ENCODE assay signal across 28 mouse cellular contexts in the genomic region with DNA sequence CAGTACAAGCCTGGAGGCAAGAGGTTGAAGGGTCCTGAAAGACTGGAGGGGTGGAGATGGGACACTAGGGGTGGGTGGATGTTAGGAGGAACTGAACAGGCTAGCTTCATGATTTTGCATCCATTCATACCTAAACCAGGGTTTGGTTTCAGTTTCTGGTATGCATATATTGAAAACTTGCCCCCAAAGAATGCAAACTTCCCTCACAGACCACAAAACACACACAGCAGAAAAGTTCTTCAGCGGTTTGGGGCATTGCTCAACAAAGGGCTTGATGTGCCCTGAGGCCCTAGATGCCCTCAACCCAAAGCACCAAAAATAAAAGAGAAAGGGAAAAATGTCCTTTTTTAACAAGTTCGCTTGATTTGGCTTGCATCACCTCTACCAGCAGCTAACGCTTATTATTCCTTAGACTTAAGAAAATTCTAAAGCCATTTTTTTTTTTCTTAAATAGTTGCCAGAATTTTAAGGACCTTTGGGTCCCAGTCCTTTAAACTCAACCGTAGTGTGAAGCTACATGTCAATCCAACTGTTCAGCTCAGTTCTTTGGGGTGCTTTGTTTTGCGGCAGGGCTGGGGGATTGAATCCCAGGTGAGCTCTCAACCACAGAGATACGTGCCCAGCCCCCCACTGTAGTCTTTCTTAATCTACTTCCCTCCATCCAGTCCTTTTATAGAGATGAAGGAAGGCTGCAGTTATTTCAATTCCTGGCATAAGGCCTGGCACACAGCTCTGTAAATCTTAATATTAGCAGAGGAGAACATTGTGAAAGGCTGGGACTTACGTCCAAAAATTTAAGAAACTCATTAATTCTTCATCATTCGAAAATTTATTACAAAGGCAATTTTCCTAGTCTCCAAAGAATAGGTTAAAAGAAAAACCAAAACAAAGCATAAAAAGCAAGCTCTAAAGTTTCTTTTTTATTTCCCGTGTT. TPM values are rescaled to one million over a fixed set of nuclear protein-coding genes. Genes with fewer than 3 reads are reported as not detected.
DNase-seq lines count a peak whose midpoint lies in the region; ATAC-seq and TF ChIP-seq lines count a peak whose summit lies in the region.
"Had no signal": no experiment of that assay in that cellular context is flagged by ENCODE, and none has a peak within 500 bp of the region (broad histone marks: within the 10 kb centered on the region; RNA-seq: fewer than 3 reads in every experiment).

No protein-coding gene starts in this region.

- peaks cover 43% of the 10 kb centered on the region for H3K27me3 ChIP-seq in heart, embryonic 11.5 days (ENCODE audit: control insufficient read depth, insufficient read depth, low read length)
- H3K27me3 ChIP-seq in CH12.LX (replicated peaks), result peaks cover 8% of the 10 kb centered on the region
- peaks cover 42% of the 10 kb centered on the region for H3K27me3 ChIP-seq in intestine, embryonic 15.5 days (replicated peaks)

- H3K9me3 ChIP-seq in heart, embryonic 11.5 days (replicated peaks; ENCODE audit: control insufficient read depth, low read length), result no peaks in the 10 kb centered on the region
- H3K9me3 ChIP-seq in CH12.LX (replicated peaks; ENCODE audit: low read length), result no peaks in the 10 kb centered on the region
- H3K9me3 ChIP-seq in intestine, embryonic 15.5 days, result no peaks in the 10 kb centered on the region
- H3K9me3 ChIP-seq: embryonic facial prominence, embryonic 13.5 days; forebrain, embryonic 12.5 days; heart, embryonic 12.5 days; hindbrain, embryonic 12.5 days; megakaryocyte, embryonic 14.5 days; neural tube, embryonic 13.5 days; stomach, embryonic 15.5 days had no signal

- TF ChIP-seq CTCF in CH12.LX (conservative IDR thresholded peaks at IDR 0.05 in 1 of 2, IDR thresholded peaks at IDR 0.05 in 1 of 2; ENCODE audit: low read depth in 2 of 2, low read length in 2 of 2), result no peak

- 44% methylated on average over 9 of the region's 9 CpGs for WGBS in heart, embryonic 11.5 days (ENCODE audit: insufficient replicate concordance)
- WGBS in intestine, embryonic 15.5 days, result 45% methylated on average over 9 of the region's 9 CpGs

- TF ChIP-seq POLR2A in CH12.LX (IDR thresholded peaks at IDR 0.05; ENCODE audit: low read depth, low read length), result no peak

- TF ChIP-seq RAD21 in CH12.LX (IDR thresholded peaks at IDR 0.05; ENCODE audit: low read depth, low read length), result no peak; the same call in 1 of the 2 replicates

- no peak overlapping the region for H3K4me3 ChIP-seq in heart, embryonic 11.5 days (ENCODE audit: low read depth, low read length)
- no peak overlapping the region for H3K4me3 ChIP-seq in CH12.LX (replicated peaks in 1 of 3; ENCODE audit: low read depth in 2 of 3, low read length in 2 of 3, poor library complexity in 1 of 3)
- no peak overlapping the region for H3K4me3 ChIP-seq in intestine, embryonic 15.5 days (replicated peaks)
- H3K4me3 ChIP-seq: embryonic facial prominence, embryonic 13.5 days; erythroblast, embryonic 14.5 days; hindbrain, embryonic 12.5 days; left cerebral cortex, adult 2 months; megakaryocyte, embryonic 14.5 days; neural tube, embryonic 13.5 days; stomach, embryonic 15.5 days had no signal

- peaks cover 23% of the 10 kb centered on the region for H3K79me2 ChIP-seq in CH12.LX (replicated peaks; ENCODE audit: control insufficient read depth, extremely low read depth, insufficient read depth, poor library complexity, severe bottlenecking)

- TF ChIP-seq EP300 in CH12.LX (IDR thresholded peaks at IDR 0.05; ENCODE audit: low read length), result peak; percentile 92

- H3K36me3 ChIP-seq in heart, embryonic 11.5 days (ENCODE audit: control insufficient read depth, insufficient read depth, low read length), result no peaks in the 10 kb centered on the region
- no peaks in the 10 kb centered on the region for H3K36me3 ChIP-seq in CH12.LX (replicated peaks in 1 of 2; ENCODE audit: control insufficient read depth in 1 of 2, insufficient read depth in 1 of 2, low read length in 1 of 2)
- no peaks in the 10 kb centered on the region for H3K36me3 ChIP-seq in intestine, embryonic 15.5 days
- H3K36me3 ChIP-seq: embryonic facial prominence, embryonic 13.5 days; forebrain, embryonic 12.5 days; heart, embryonic 12.5 days; hindbrain, embryonic 12.5 days; neural tube, embryonic 13.5 days; stomach, embryonic 15.5 days had no signal

- no peak overlapping the region for H3K27ac ChIP-seq in heart, embryonic 11.5 days (ENCODE audit: low read depth, low read length)
- peak overlapping the region; percentile 85 for H3K27ac ChIP-seq in CH12.LX (ENCODE audit: insufficient read depth, low read depth)
- no peak overlapping the region for H3K27ac ChIP-seq in intestine, embryonic 15.5 days
- H3K27ac ChIP-seq: embryonic facial prominence, embryonic 13.5 days; forebrain, embryonic 12.5 days; hindbrain, embryonic 12.5 days; left cerebral cortex, adult 2 months; neural tube, embryonic 13.5 days; stomach, embryonic 15.5 days had no signal

- no peak overlapping the region for H3K4me2 ChIP-seq in heart, embryonic 11.5 days
- H3K4me2 ChIP-seq in CH12.LX (ENCODE audit: insufficient read depth, low read depth, poor library complexity, severe bottlenecking), result peak overlapping the region; percentile 96
- no peak overlapping the region for H3K4me2 ChIP-seq in intestine, embryonic 15.5 days (replicated peaks)
- H3K4me2 ChIP-seq: stomach, embryonic 15.5 days had no signal

- peak; percentile 52 for DNase-seq in heart, adult 11 months
- DNase-seq in 3134 (ENCODE audit: extremely low read depth, insufficient read length, low spot score) (peak; percentile 56), CH12.LX (ENCODE audit: extremely low read depth) (peak; percentile 78)
- peak; percentile 54 for DNase-seq in induced T-regulatory cell, adult 2 months (ENCODE audit: low read depth)
- no peak for DNase-seq in cerebellum, adult 11 months
- no peak for DNase-seq in retina, postnatal 1 day
- DNase-seq: adrenal gland, adult 8-10 months; cerebellum, adult 18-20 months; cerebellum, postnatal 25 days; embryo, embryonic 11 days; heart, postnatal 10 days; kidney, adult 18-20 months; lung, postnatal 14 days; midbrain, embryonic 14.5 days had no signal

- H3K4me1 ChIP-seq in heart, embryonic 11.5 days (ENCODE audit: control insufficient read depth, insufficient read depth, low read length), result no peaks in the 10 kb centered on the region
- H3K4me1 ChIP-seq in CH12.LX (ENCODE audit: control insufficient read depth in 1 of 2, insufficient read depth in 2 of 2), result peaks cover 0 to 41% of the 10 kb centered on the region in 2 experiments; a peak in 2 of 4 replicates
- H3K4me1 ChIP-seq in intestine, embryonic 15.5 days (replicated peaks), result peaks cover 10% of the 10 kb centered on the region

- H3K9ac ChIP-seq in heart, embryonic 11.5 days (ENCODE audit: low read depth, low read length), result no peak overlapping the region
- H3K9ac ChIP-seq in CH12.LX (ENCODE audit: insufficient read depth, low read depth), result peak overlapping the region; percentile 87
- no peak overlapping the region for H3K9ac ChIP-seq in intestine, embryonic 15.5 days
- H3K9ac ChIP-seq: embryonic facial prominence, embryonic 13.5 days; forebrain, embryonic 12.5 days; heart, embryonic 12.5 days; hindbrain, embryonic 12.5 days; neural tube, embryonic 13.5 days; stomach, embryonic 15.5 days had no signal

- dilution Hi-C loops in CH12.LX (cut with MboI; ENCODE audit: extremely low pct_ligation_motif_present, extremely low pct_unique_long_range_greater_than_20kb, low sequenced_read_pairs), result no loop called here

- in situ Hi-C loops in CH12.LX (cut with MboI; ENCODE audit: low pct_ligation_motif_present, low pct_unique_long_range_greater_than_20kb, low sequenced_read_pairs), result loop anchor here (10.0 kb wide), 1 partner anchor 275 kb away; no protein-coding TSS in a partner anchor

- ATAC-seq in heart, embryonic 11.5 days (replicated peaks; ENCODE audit: insufficient number of reproducible peaks, low FRiP score, low TSS enrichment), result no peak
- ATAC-seq in intestine, embryonic 15.5 days, result no peak

TF ChIP-seq in CH12.LX, 34 proteins besides CTCF, POLR2A, EP300 and RAD21 (continues in another document):
- no peak for TF ChIP-seq ZMIZ1 (IDR thresholded peaks at IDR 0.05; ENCODE audit: low read depth, low read length)
- TF ChIP-seq PAX5 (IDR thresholded peaks at IDR 0.05; ENCODE audit: low read length), result no peak
- no peak for TF ChIP-seq POLR2AphosphoS2 (IDR thresholded peaks at IDR 0.05; ENCODE audit: low read depth, low read length)
- no peak for TF ChIP-seq USF2 (conservative IDR thresholded peaks at IDR 0.05; ENCODE audit: low read depth, low read length)
- peak; percentile 63 for TF ChIP-seq MYC (IDR thresholded peaks at IDR 0.05; ENCODE audit: low read depth, low read length)
- TF ChIP-seq RCOR1 (conservative IDR thresholded peaks at IDR 0.05; ENCODE audit: low read depth, low read length), result no peak
- no peak for TF ChIP-seq USF1 (IDR thresholded peaks at IDR 0.05; ENCODE audit: low read depth, low read length)
- no peak for TF ChIP-seq KAT2A (IDR thresholded peaks at IDR 0.05; ENCODE audit: insufficient replicate concordance, low read length)
- peak; percentile 70 for TF ChIP-seq BHLHE40 (IDR thresholded peaks at IDR 0.05; ENCODE audit: low read depth, low read length)
- TF ChIP-seq SMC3 (IDR thresholded peaks at IDR 0.05; ENCODE audit: low read depth, low read length), result no peak
- TF ChIP-seq ELF1 (IDR thresholded peaks at IDR 0.05; ENCODE audit: low read depth, low read length), result no peak; the same call in 1 of the 2 replicates
- no peak for TF ChIP-seq NRF1 (IDR thresholded peaks at IDR 0.05; ENCODE audit: low read depth, low read length)
- TF ChIP-seq UBTF (IDR thresholded peaks at IDR 0.05; ENCODE audit: low read depth, low read length), result no peak
- TF ChIP-seq CHD2 (IDR thresholded peaks at IDR 0.05; ENCODE audit: low read length), result peak; percentile 52; the same call in 1 of the 2 replicates
- peak; percentile 63; the same call in 1 of the 2 replicates for TF ChIP-seq MAFK (IDR thresholded peaks at IDR 0.05; ENCODE audit: insufficient replicate concordance, low read length)
- TF ChIP-seq ZKSCAN1 (IDR thresholded peaks at IDR 0.05; ENCODE audit: borderline replicate concordance, low read depth, low read length), result no peak
- peak; percentile 85; the same call in 1 of the 2 replicates for TF ChIP-seq MEF2A (IDR thresholded peaks at IDR 0.05; ENCODE audit: borderline replicate concordance, low read depth, low read length)
- no peak; the same call in 1 of the 2 replicates for TF ChIP-seq MXI1 (IDR thresholded peaks at IDR 0.05; ENCODE audit: low read depth, low read length)
- no peak for TF ChIP-seq MAX (IDR thresholded peaks at IDR 0.05; ENCODE audit: low read length)
- TF ChIP-seq MAZ (IDR thresholded peaks at IDR 0.05; ENCODE audit: low read depth, low read length), result peak; percentile 85; the same call in 1 of the 2 replicates

RNA-seq across cellular contexts. Expression of a gene that starts 1.2 kb away (rescaled TPM):
- polyA plus RNA-seq in heart, embryonic 11.5 days (2014; fragmentation: Nextera tagmentation; extraction: Ambion mirVana), result 1.1 and 1.3 TPM in 2 replicates
- total RNA-seq in CH12.LX (2012; rRNA removed) (17.8 and 28.2 TPM in 2 replicates), CH12.LX (2014; rRNA removed) (4.6 and 4.9 TPM in 2 replicates)
- polyA plus RNA-seq in CH12.LX (2012; ENCODE audit: insufficient read length, low read depth), result 2.7 and 2.9 TPM in 2 replicates
- 0.38 and 0.43 TPM in 2 replicates for polyA plus RNA-seq in intestine, embryonic 15.5 days (2015; fragmentation: Nextera tagmentation; extraction: Ambion mirVana)
- total RNA-seq: adrenal gland, adult 8-10 months; heart, postnatal 10 days; layer of hippocampus, postnatal 10 days; left cerebral cortex, adult 2 months; left cerebral cortex, postnatal 36 days had no signal
- polyA plus RNA-seq: erythroblast, embryonic 14.5 days; urinary bladder, adult 2 months had no signal

Comparison
In these comparisons a context has a peak if more than half of its experiments do, and no peak if none do; other contexts are left out.
1. DNase-seq: peak in heart, adult 11 months (single experiment), 3134 (single experiment), CH12.LX (single experiment) and induced T-regulatory cell, adult 2 months (single experiment); none in cerebellum, adult 11 months (single experiment) and retina, postnatal 1 day (single experiment).